Mouse (Mus musculus): ENCODE measurements around the gene Gm45716.
"Not testable (repeated sequence)": the region's sequence is repeated elsewhere in the genome, so short reads cannot be mapped to it uniquely, and the experiment has no call there.

The Gm45716 gene

GRCm38 (mm10) chr11:90251923-90252322 is 64.4 kb downstream of the Gm45716 start:
- DNase-seq = no peak

GRCm38 (mm10) chr11:90252366-90252765 is 64.9 kb downstream of the Gm45716 start:
- no peak for DNase-seq

- no peak for DNase-seq
Observed at GRCm38 (mm10) chr11:90254536-90254935, 67.1 kb downstream of the Gm45716 start.

- no peak for DNase-seq
Observed at GRCm38 (mm10) chr11:90255687-90256086, 68.2 kb downstream of the Gm45716 start.

GRCm38 (mm10) chr11:90256833-90257525 is 69.5 kb downstream of the Gm45716 start:
- DNase-seq = no peak

- DNase-seq = no peak
Observed at GRCm38 (mm10) chr11:90258321-90258927, 70.9 kb downstream of the Gm45716 start.

- DNase-seq = no peak
Observed at GRCm38 (mm10) chr11:90259071-90259470, 71.6 kb downstream of the Gm45716 start.

- DNase-seq = no peak
Observed at GRCm38 (mm10) chr11:90259826-90260225, 72.3 kb downstream of the Gm45716 start.

GRCm38 (mm10) chr11:90264180-90264579 is 76.7 kb downstream of the Gm45716 start:
- no peak for DNase-seq

- no peak for DNase-seq
Observed at GRCm38 (mm10) chr11:90265581-90265980, 78.1 kb downstream of the Gm45716 start.

GRCm38 (mm10) chr11:90268934-90269333 is 81.5 kb downstream of the Gm45716 start:
- no peak for DNase-seq

GRCm38 (mm10) chr11:90269398-90270123 is 82.1 kb downstream of the Gm45716 start:
- no peak for DNase-seq

GRCm38 (mm10) chr11:90270132-90270877 is 82.8 kb downstream of the Gm45716 start:
- no peak for DNase-seq

- no peak for DNase-seq
Observed at GRCm38 (mm10) chr11:90274187-90274586, 86.7 kb downstream of the Gm45716 start.

GRCm38 (mm10) chr11:90275663-90276062 is 88.2 kb downstream of the Gm45716 start:
- peak in 1 of 2 experiments; percentile 8 for DNase-seq

GRCm38 (mm10) chr11:90276150-90276549 is 88.7 kb downstream of the Gm45716 start:
- DNase-seq = no peak

- DNase-seq = peak; percentile 19 to 23
Observed at GRCm38 (mm10) chr11:90276561-90276960, 89.1 kb downstream of the Gm45716 start.

GRCm38 (mm10) chr11:90280069-90280468 is 92.6 kb downstream of the Gm45716 start:
- no peak for DNase-seq

GRCm38 (mm10) chr11:90281943-90282342 is 94.5 kb downstream of the Gm45716 start:
- not testable (repeated sequence) for DNase-seq

- DNase-seq = no peak
Observed at GRCm38 (mm10) chr11:90283159-90283558, 95.7 kb downstream of the Gm45716 start.

GRCm38 (mm10) chr11:90283601-90284000 is 96.1 kb downstream of the Gm45716 start:
- no peak for DNase-seq

GRCm38 (mm10) chr11:90284079-90284478 is 96.6 kb downstream of the Gm45716 start:
- DNase-seq = no peak

GRCm38 (mm10) chr11:90284623-90285022 is 97.1 kb downstream of the Gm45716 start:
- DNase-seq = no peak

Measured in cerebellum, postnatal 36 days (tissue).